Mouse (Mus musculus) embryonic facial prominence, embryonic 15.5 days (tissue): ENCODE results near the gene Macrod2. TPM values are rescaled to one million over a fixed set of nuclear protein-coding genes. Genes with fewer than 3 reads are reported as not detected.

Experiments
- ATAC-seq: fragments of 200-750 bp; cut with Nextera tagmentation; 2 replicates; pipeline ENCODE4 v1.8.0; 2017; ENCODE audit warnings: low read depth, moderate TSS enrichment; ENCODE audit not compliant: insufficient number of reproducible peaks, low FRiP score, low TSS enrichment
- H3K27ac ChIP-seq: fragments of 300-500 bp; sonication (generic); replicated peaks from 2 replicates; pipeline ENCODE4 v1.5.1; 2015; ENCODE audit warnings: mild to moderate bottlenecking, inconsistent platforms
- H3K27me3 ChIP-seq: fragments of 300-500 bp; sonication (generic); 2 replicates; pipeline ENCODE4 v1.6.1; 2015; ENCODE audit warnings: inconsistent platforms
- H3K36me3 ChIP-seq: fragments of 300-500 bp; sonication (generic); 2 replicates; pipeline ENCODE4 v1.6.1; 2015; ENCODE audit warnings: mild to moderate bottlenecking, inconsistent platforms
- H3K4me1 ChIP-seq: fragments of 300-500 bp; sonication (generic); 2 replicates; pipeline ENCODE4 v1.6.1; 2015; ENCODE audit warnings: inconsistent platforms
- H3K4me2 ChIP-seq: fragments of 300-500 bp; sonication (generic); replicated peaks from 2 replicates; pipeline ENCODE4 v1.6.1; 2015; ENCODE audit warnings: mild to moderate bottlenecking, inconsistent platforms
- H3K4me3 ChIP-seq: fragments of 300-500 bp; sonication (generic); replicated peaks from 2 replicates; pipeline ENCODE4 v1.5.1; 2015; ENCODE audit warnings: mild to moderate bottlenecking, inconsistent platforms
- H3K9ac ChIP-seq: fragments of 300-500 bp; sonication (generic); 2 replicates; pipeline ENCODE4 v1.6.1; 2015; ENCODE audit warnings: inconsistent platforms
- H3K9me3 ChIP-seq: fragments of 300-500 bp; sonication (generic); replicated peaks from 2 replicates; pipeline ENCODE4 v1.6.1; 2016; ENCODE audit warnings: inconsistent platforms
- WGBS: fragments of 180-500 bp; shearing (Covaris S2); methylation state at CpG from one replicate; pipeline ENCODE4 v1.1.7; 2015; 5-methylcytosine and 5-hydroxymethylcytosine counted together
- polyA plus RNA-seq: library from polyadenylated mRNA; unstranded; fragments of >200 nt; fragmentation: Nextera tagmentation; extraction: Ambion mirVana; gene quantifications from 2 replicates; pipeline ENCODE4 v1.2.1, GENCODE M21; 2015

Macrod2 gene
- polyA plus RNA-seq, 1 experiment from 2014 or later, result 38.9 TPM

DNA sequence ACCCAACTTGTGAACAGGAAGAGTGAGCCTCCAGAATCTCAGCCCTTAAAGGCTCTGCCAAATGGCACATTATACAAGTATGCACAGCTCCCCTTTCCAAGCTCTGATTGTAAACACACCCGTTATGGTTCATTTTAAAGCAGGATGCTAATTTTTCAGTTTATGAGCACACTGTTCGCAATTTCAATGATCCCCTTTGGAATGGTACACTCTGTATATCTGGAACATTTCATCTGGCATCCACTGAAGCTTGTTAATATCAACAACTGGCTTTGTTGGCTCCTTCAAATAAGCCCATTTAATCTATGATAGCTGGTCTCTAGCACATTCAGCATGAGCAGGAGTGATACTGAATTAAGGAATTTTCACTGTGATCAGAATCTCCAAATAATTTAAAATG is 1222.6 kb downstream of the Macrod2 start:
- Histone ChIP-seq H3K27me3 (no peaks in the 10 kb centered on the region), H3K4me1 (no peaks in the 10 kb centered on the region), H3K9ac (no peak overlapping the region), H3K9me3 (no peaks in the 10 kb centered on the region), H3K36me3 (no peaks in the 10 kb centered on the region), H3K4me2 (no peak overlapping the region), H3K4me3 (no peak overlapping the region), H3K27ac (no peak overlapping the region)
- no peak for ATAC-seq
- WGBS, result 41% methylated on average over 2 of the region's 2 CpGs

DNA sequence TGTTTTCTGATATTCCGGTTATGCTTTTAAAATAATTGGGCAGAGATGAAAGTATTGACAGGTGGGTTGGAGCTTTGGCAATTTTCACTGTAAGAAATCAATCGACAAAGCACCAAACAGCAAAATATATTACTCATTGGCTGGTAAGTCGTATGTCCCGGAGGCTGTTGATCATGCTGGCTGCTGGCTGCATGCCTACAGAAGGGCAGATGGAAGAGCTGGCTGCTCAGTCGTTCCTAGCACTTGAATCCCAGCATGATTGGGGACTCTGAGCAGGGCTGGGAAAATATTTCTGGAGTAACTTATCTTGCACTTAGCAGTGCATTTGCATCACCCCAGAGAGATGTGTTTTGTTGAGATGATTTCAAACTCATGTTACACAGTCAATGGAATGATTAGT is 1223.1 kb downstream of the Macrod2 start:
- Histone ChIP-seq H3K9ac (no peak overlapping the region), H3K27me3 (no peaks in the 10 kb centered on the region), H3K4me1 (no peaks in the 10 kb centered on the region), H3K4me2 (no peak overlapping the region), H3K4me3 (no peak overlapping the region), H3K36me3 (no peaks in the 10 kb centered on the region), H3K9me3 (no peaks in the 10 kb centered on the region), H3K27ac (no peak overlapping the region)
- no peak for ATAC-seq
- WGBS, result 59% methylated on average over 5 of the region's 5 CpGs

DNA sequence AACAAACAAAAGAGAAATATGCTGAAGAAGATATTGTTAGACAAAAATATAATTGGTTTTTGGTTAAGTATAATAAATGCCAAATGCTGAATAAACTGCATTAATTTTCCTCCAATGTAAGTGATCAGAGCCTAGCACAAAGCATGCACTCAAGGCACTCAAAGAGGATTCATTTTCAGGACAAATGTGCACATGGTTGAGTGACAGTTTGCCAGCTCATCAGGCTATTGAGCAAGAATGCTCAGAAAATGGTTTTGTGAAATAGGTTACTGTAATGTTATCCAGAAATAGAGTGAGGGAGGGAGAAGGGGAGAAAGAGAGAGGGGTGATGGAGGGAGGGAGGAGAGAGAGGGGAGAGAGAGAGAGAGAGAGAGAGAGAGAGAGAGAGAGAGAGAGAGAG is 1268.9 kb downstream of the Macrod2 start:
- no peaks in the 10 kb centered on the region for H3K9me3 ChIP-seq
- no peak overlapping the region for H3K9ac ChIP-seq
- H3K27me3 ChIP-seq, result no peaks in the 10 kb centered on the region
- no peak overlapping the region for H3K27ac ChIP-seq
- H3K4me3 ChIP-seq, result no peak overlapping the region
- H3K36me3 ChIP-seq, result no peaks in the 10 kb centered on the region
- no peak for ATAC-seq
- H3K4me2 ChIP-seq, result no peak overlapping the region
- no peaks in the 10 kb centered on the region for H3K4me1 ChIP-seq

DNA sequence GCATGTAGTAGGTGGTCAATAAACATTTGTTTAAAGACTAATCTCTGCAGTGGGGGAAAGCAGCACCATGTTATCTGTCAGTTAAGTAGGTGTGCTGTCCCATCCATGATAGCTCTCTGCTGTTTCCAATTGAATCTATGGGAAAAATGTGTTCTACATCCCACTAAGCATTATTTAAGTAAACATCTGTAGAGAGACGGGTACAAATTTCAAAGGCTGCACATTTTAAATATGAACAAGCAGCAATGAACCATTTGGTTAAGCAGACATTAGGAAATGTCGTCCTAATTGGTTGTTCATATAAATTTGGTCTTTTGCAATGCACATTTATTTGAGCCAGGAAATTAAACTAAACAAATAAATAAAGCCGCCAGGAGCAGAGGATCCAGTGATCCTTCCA is 1277.7 kb downstream of the Macrod2 start:
- no peak for ATAC-seq
- 51% methylated on average over 3 of the region's 3 CpGs for WGBS
- Histone ChIP-seq H3K9ac (no peak overlapping the region), H3K36me3 (no peaks in the 10 kb centered on the region), H3K4me1 (no peaks in the 10 kb centered on the region), H3K9me3 (no peaks in the 10 kb centered on the region), H3K27ac (no peak overlapping the region), H3K4me3 (no peak overlapping the region), H3K4me2 (no peak overlapping the region), H3K27me3 (no peaks in the 10 kb centered on the region)

DNA sequence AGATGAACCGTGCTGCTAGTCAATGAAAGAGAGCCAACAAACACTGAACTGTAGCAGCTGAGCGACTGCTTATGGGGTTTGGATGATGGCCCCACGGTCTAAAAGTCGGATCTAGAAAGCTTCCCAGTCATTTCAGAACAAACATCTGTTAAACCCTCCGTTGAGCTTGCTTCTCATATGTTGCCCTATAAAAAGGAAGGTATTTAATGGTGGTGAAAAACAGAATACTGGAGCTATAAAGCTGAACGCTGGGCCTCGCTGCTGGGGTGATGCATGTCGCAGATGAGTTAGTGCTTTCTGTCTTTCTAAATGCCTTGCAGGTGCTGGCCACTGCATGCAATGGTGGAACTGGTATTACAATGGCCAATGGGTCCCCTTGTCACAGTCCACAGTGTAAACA is 1278.3 kb downstream of the Macrod2 start:
- ATAC-seq, result no peak
- Histone ChIP-seq H3K4me2 (no peak overlapping the region), H3K9me3 (no peaks in the 10 kb centered on the region), H3K27ac (no peak overlapping the region), H3K4me1 (no peaks in the 10 kb centered on the region), H3K36me3 (no peaks in the 10 kb centered on the region), H3K9ac (no peak overlapping the region), H3K27me3 (no peaks in the 10 kb centered on the region), H3K4me3 (no peak overlapping the region)
- 75% methylated on average over 8 of the region's 8 CpGs for WGBS

DNA sequence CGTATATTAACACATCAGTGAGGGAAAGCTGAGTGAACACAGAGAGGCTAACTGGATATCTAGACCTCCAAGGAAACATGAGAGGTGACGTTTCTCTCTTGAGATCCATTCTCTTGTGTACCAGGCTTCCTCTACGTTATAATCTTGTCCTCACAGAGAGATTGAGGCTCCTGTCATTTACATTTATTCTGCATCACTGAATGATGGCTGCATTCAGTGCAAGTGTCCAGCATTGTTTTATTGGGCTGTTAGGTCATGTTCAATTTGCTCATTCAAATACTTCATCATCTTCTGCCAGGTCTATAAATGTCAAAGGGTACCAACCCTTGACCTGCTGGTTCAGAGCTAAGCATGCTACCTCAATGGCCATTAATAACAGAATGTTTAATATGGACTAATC is 1302.4 kb downstream of the Macrod2 start:
- Histone ChIP-seq H3K4me3 (no peak overlapping the region), H3K4me1 (no peaks in the 10 kb centered on the region), H3K9ac (no peak overlapping the region), H3K4me2 (no peak overlapping the region), H3K27ac (no peak overlapping the region), H3K27me3 (no peaks in the 10 kb centered on the region), H3K36me3 (no peaks in the 10 kb centered on the region), H3K9me3 (no peaks in the 10 kb centered on the region)
- ATAC-seq, result no peak
- 86% methylated on average over 3 of the region's 3 CpGs for WGBS

DNA sequence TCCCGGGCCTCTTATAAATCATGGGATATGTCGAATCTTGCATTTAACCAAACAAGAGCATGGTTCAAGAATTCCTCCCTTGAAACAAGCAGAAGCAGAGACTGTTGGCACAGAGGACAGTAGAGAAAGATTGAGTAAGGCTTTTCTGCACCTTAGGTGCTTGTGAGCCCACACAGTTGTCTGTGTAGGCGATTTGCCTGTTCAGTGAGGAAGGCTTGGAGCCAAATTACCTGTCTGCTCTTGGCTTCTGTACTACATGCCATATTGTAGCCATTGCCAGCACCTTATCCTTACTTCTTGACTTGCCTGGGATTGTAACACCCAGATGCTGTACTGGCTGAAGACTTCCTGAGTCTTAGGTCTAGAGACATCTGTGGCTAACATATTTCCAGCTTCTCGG is 1303.2 kb downstream of the Macrod2 start:
- 60% methylated on average over 4 of the region's 4 CpGs for WGBS
- ATAC-seq, result no peak
- no peak overlapping the region for H3K9ac ChIP-seq

DNA sequence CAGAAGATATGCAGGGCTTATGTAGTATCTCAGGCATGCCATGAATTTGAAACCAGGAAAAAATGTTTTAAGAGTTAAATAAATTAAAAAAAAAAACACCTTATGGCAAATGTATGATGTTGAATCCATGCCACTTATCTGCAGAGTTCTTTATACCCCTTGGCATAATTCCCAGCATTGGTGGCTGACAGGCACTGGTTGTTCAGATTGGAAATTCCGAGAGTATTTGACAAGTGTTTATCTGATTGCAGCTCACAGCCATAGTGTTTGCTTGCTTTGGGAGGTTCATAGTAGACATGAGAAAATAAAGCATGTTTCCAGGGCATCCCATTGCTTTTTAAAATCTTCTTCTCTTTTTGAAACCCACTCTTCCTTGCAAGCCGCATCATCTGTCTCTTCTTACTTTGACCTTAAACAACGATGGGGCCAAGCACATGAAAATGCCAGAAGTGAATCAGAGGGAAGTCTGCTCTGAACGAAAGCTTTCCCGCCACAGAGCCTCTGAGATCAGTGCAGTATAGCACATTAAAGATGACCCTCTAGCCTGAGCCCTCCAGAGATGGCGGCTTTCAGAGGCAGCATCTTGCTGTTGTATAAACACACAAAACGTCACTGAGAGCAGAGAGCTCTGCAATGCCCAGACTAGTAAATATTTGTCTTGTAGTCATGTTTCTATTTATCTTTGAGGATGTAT is 1305.8 kb downstream of the Macrod2 start:
- Histone ChIP-seq H3K9me3 (no peaks in the 10 kb centered on the region), H3K9ac (no peak overlapping the region), H3K4me2 (no peak overlapping the region), H3K4me1 (no peaks in the 10 kb centered on the region), H3K4me3 (no peak overlapping the region), H3K36me3 (no peaks in the 10 kb centered on the region), H3K27me3 (no peaks in the 10 kb centered on the region), H3K27ac (no peak overlapping the region; the same call in 1 of the 2 replicates)
- WGBS, result 35% methylated on average over 7 of the region's 7 CpGs
- no peak for ATAC-seq

More for the DNA sequence above, 1303.2 kb downstream of the Macrod2 start:
- H3K4me2 ChIP-seq, result no peak overlapping the region
- H3K27ac ChIP-seq, result no peak overlapping the region
- H3K9me3 ChIP-seq, result no peaks in the 10 kb centered on the region
- no peaks in the 10 kb centered on the region for H3K36me3 ChIP-seq
- H3K27me3 ChIP-seq, result no peaks in the 10 kb centered on the region
- no peak overlapping the region for H3K4me3 ChIP-seq
- no peaks in the 10 kb centered on the region for H3K4me1 ChIP-seq

DNA sequence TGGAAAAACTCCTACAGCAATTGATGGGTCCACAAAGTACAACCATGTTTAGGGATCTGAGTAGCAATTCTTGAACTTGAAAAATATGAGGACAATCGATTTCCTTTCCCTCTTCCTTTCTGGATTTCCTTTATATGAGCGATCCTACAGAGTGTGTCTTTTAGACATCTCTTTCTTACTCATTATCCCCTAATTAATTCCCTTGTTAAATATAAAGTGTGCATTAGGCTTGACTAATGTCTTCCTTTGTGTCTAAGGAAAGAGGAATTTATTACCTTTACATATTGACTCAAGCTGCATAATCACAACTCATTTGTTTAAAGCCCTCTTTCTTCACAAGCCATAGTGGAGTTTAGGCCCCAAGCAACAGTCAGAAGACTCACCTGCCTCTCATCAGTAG is 1316.7 kb downstream of the Macrod2 start:
- no peak overlapping the region for H3K4me2 ChIP-seq
- ATAC-seq, result no peak
- no peak overlapping the region for H3K27ac ChIP-seq
- H3K9me3 ChIP-seq, result no peaks in the 10 kb centered on the region
- no peak overlapping the region for H3K9ac ChIP-seq
- WGBS, result 92% methylated on average over 2 of the region's 2 CpGs
- no peaks in the 10 kb centered on the region for H3K36me3 ChIP-seq
- no peaks in the 10 kb centered on the region for H3K27me3 ChIP-seq
- H3K4me1 ChIP-seq, result no peaks in the 10 kb centered on the region
- H3K4me3 ChIP-seq, result no peak overlapping the region

DNA sequence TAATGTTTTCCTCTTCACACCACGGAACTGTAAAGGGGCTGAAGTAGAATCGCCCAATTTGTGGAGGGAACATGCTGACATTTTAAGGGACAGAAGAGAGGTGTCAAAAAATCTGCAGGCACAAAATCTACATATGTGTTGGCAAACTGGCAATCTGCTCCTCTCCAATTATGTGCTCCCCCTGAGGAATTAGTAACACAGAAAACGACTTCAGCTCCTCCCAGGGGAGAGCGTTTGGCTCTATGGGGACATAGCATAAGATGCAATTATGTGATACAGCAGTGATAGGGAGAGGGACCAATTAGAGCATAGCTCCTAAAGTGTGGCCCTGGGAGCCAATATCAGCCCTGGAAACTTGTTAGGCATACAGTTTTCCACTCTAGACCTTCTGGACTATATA is 1317.2 kb downstream of the Macrod2 start:
- Histone ChIP-seq H3K4me2 (no peak overlapping the region), H3K9me3 (no peaks in the 10 kb centered on the region), H3K4me3 (no peak overlapping the region), H3K4me1 (no peaks in the 10 kb centered on the region), H3K27ac (no peak overlapping the region), H3K27me3 (no peaks in the 10 kb centered on the region), H3K9ac (no peak overlapping the region), H3K36me3 (no peaks in the 10 kb centered on the region)
- peak; percentile 80 for ATAC-seq
- WGBS, result 77% methylated on average over 4 of the region's 4 CpGs

DNA sequence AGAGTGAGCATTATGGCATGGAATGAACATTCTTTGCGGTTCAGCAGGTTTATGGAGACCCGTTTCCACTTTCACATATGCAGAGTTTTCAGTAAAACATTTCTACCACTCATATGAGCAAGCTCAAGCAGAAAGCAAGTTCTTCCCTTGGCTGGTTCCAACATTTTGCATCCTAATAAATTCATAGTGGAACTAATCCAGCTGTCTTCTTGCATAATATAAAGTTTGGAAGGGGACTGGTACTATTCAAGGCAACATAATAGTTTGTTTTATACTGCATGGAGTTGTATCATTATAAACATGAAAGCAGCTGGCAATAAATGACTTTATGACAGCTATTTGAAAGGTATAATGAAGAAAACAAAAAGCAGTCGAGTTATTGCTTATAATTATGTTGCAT is 1320.0 kb downstream of the Macrod2 start:
- H3K4me1 ChIP-seq, result no peaks in the 10 kb centered on the region
- 55% methylated on average over 3 of the region's 3 CpGs for WGBS
- no peak overlapping the region for H3K4me3 ChIP-seq
- H3K9me3 ChIP-seq, result no peaks in the 10 kb centered on the region
- no peak overlapping the region for H3K27ac ChIP-seq
- no peak overlapping the region for H3K9ac ChIP-seq
- H3K36me3 ChIP-seq, result no peaks in the 10 kb centered on the region
- ATAC-seq, result no peak
- H3K27me3 ChIP-seq, result no peaks in the 10 kb centered on the region
- no peak overlapping the region for H3K4me2 ChIP-seq

DNA sequence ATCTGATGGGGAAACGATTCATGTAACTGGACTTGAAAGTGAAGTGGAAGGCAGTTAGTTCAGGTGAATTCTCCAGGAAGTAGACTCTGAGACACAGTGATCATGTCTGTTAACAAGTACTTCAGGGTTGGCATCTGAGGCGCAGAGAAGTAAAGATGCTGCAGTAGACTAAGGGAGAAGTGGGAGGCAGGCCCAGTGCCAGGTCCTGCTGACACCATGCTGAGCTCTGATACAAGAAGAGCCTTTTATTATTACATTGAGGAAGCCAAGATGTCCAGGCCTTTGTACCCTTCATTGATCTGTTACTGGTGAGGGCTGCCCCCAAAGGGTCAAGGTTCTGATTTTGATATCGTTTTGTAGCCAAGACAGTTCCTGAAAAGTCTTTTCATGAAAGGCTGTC is 1327.4 kb downstream of the Macrod2 start:
- H3K9ac ChIP-seq, result no peak overlapping the region
- H3K4me1 ChIP-seq, result no peaks in the 10 kb centered on the region
- no peak overlapping the region for H3K27ac ChIP-seq
- ATAC-seq, result no peak
- no peak overlapping the region for H3K4me2 ChIP-seq
- H3K36me3 ChIP-seq, result no peaks in the 10 kb centered on the region
- H3K27me3 ChIP-seq, result no peaks in the 10 kb centered on the region
- no peaks in the 10 kb centered on the region for H3K9me3 ChIP-seq
- no peak overlapping the region for H3K4me3 ChIP-seq
- 86% methylated on average over 3 of the region's 3 CpGs for WGBS
